Mouse (Mus musculus): Measurements from ENCODE around the gene 2610301B20Rik. TPM values are rescaled to one million over a fixed set of nuclear protein-coding genes. Genes with fewer than 3 reads are reported as not detected.

The 2610301B20Rik gene
- total and polyA plus RNA-seq, 3 experiments: 13.3 to 15.7 TPM; not detected in 1

- Histone ChIP-seq H3K79me2 (ENCODE audit: control insufficient read depth, insufficient read depth, low read length, poor library complexity) (no peaks in the 10 kb centered on the region), H3K4me3 (ENCODE audit: control insufficient read depth in 1 of 2, insufficient read depth in 1 of 2, low read depth in 2 of 2, low read length in 2 of 2) (no peak overlapping the region), H3K27me3 (ENCODE audit: control insufficient read depth in 1 of 2, insufficient read depth in 2 of 2, low read length in 2 of 2) (peaks cover 0 to under 1% of the 10 kb centered on the region in 2 experiments; a peak in 2 of 4 replicates)
Measured at GRCm38 (mm10) chr4:10851013-10851412, 23.3 kb upstream of the 2610301B20Rik start.

DNA sequence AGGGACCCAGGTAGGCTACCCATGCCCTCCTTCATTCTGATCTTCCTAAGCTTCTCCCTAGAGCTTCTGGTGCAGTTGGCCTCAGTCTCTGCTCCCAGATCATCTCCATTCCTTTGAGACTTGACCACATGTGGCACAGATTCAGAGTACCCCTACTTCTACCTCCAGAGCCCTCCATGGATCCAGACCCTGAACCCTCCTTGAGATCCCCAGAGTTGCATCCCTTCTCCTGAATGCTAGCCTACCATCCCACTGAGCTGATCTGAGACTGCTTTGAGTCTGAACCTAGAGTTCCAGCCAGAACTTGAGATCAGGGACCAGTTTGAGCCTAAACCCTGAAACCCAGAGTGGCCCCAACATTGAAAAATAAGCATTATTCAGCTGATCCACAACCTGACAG, 15.1 kb upstream of the 2610301B20Rik start:
- 0 out of 4 replicates have a peak, but pooled peaks cover 0 to under 1% of the 10 kb centered on the region in 2 experiments for H3K4me1 ChIP-seq (ENCODE audit: control insufficient read depth in 1 of 2, insufficient read depth in 2 of 2, low read length in 2 of 2)
- TF ChIP-seq USF2 (IDR thresholded peaks at IDR 0.05; ENCODE audit: borderline replicate concordance in 1 of 2, insufficient read depth in 1 of 2, low read depth in 1 of 2, low read length in 2 of 2) (no peak), POLR2A (IDR thresholded peaks at IDR 0.05; ENCODE audit: control insufficient read depth in 1 of 2, insufficient read depth in 1 of 2, low read depth in 1 of 2, low read length in 2 of 2, poor library complexity in 1 of 2) (no peak), MYB (IDR thresholded peaks at IDR 0.05; ENCODE audit: low read depth, low read length) (no peak), TCF12 (IDR thresholded peaks at IDR 0.05; ENCODE audit: low read depth, low read length) (no peak), KAT2A (conservative IDR thresholded peaks at IDR 0.05; ENCODE audit: low read depth, low read length) (no peak), SIN3A (IDR thresholded peaks at IDR 0.05; ENCODE audit: low read length) (no peak), MAX (IDR thresholded peaks at IDR 0.05; ENCODE audit: low read length) (no peak), ETS1 (IDR thresholded peaks at IDR 0.05; ENCODE audit: low read depth, low read length) (no peak), MAZ (IDR thresholded peaks at IDR 0.05; ENCODE audit: low read depth, low read length) (no peak), TBP (IDR thresholded peaks at IDR 0.05; ENCODE audit: low read depth, low read length) (no peak), ZNF384 (IDR thresholded peaks at IDR 0.05; ENCODE audit: low read depth, low read length) (no peak), GABPA (IDR thresholded peaks at IDR 0.05; ENCODE audit: low read depth, low read length) (no peak), JUND (IDR thresholded peaks at IDR 0.05; ENCODE audit: low read depth, low read length) (no peak), CHD1 (IDR thresholded peaks at IDR 0.05; ENCODE audit: low read depth, low read length) (no peak), CTCF (IDR thresholded peaks at IDR 0.05 in 2 of 3, conservative IDR thresholded peaks at IDR 0.05 in 1 of 3; ENCODE audit: control insufficient read depth in 1 of 3, insufficient read depth in 1 of 3, low read depth in 2 of 3, low read length in 3 of 3, poor library complexity in 1 of 3, severe bottlenecking in 1 of 3) (no peak)
- no peak overlapping the region for H3K4me3 ChIP-seq (ENCODE audit: control insufficient read depth in 1 of 2, insufficient read depth in 1 of 2, low read depth in 2 of 2, low read length in 2 of 2)
- H3K79me2 ChIP-seq (ENCODE audit: control insufficient read depth, insufficient read depth, low read length, poor library complexity): no peaks in the 10 kb centered on the region
- H3K36me3 ChIP-seq (ENCODE audit: control insufficient read depth in 1 of 2, insufficient read depth in 2 of 2, low read length in 2 of 2): no peaks in the 10 kb centered on the region
- no peak overlapping the region for H3K27ac ChIP-seq (ENCODE audit: control insufficient read depth, low read depth, low read length)
- no peak for DNase-seq (ENCODE audit: low read depth, low spot score)
- no peaks in the 10 kb centered on the region for H3K9me3 ChIP-seq (replicated peaks; ENCODE audit: insufficient read depth, low read length)
- no peaks in the 10 kb centered on the region for H3K27me3 ChIP-seq (ENCODE audit: control insufficient read depth in 1 of 2, insufficient read depth in 2 of 2, low read length in 2 of 2)
- H3K9ac ChIP-seq (ENCODE audit: control insufficient read depth, low read depth, low read length, poor library complexity, severe bottlenecking): no peak overlapping the region

More at GRCm38 (mm10) chr4:10851013-10851412, 23.3 kb upstream of the 2610301B20Rik start:
- Histone ChIP-seq H3K4me1 (ENCODE audit: control insufficient read depth in 1 of 2, insufficient read depth in 2 of 2, low read length in 2 of 2) (no peaks in the 10 kb centered on the region), H3K27ac (ENCODE audit: control insufficient read depth, low read depth, low read length) (no peak overlapping the region), H3K9ac (ENCODE audit: control insufficient read depth, low read depth, low read length, poor library complexity, severe bottlenecking) (no peak overlapping the region), H3K36me3 (ENCODE audit: control insufficient read depth in 1 of 2, insufficient read depth in 2 of 2, low read length in 2 of 2) (no peaks in the 10 kb centered on the region), H3K9me3 (replicated peaks; ENCODE audit: insufficient read depth, low read length) (no peaks in the 10 kb centered on the region)
- peak; percentile 18 for DNase-seq (ENCODE audit: low read depth, low spot score)
- TF ChIP-seq NRF1 (IDR thresholded peaks at IDR 0.05; ENCODE audit: insufficient read depth, low read depth, low read length, poor library complexity, severe bottlenecking): no peak
- TF ChIP-seq USF1 (IDR thresholded peaks at IDR 0.05; ENCODE audit: low read depth, low read length): peak; percentile 36; the same call in 1 of the 2 replicates
